Mouse (Mus musculus) erythroblast, embryonic 14.5 days (primary cell): ENCODE measurements at regions not wholly inside any gene's neighbourhood (a gene's known extent, or its start where the extent isn't known, plus 50 kb on each side); places are given as distances from the start of the nearest gene placed in this dataset.

ENCODE experiments used
- GATA1 ChIP-seq: IDR thresholded peaks from 2 replicates; pipeline ENCODE4 v1.6.1; 2012; ENCODE audit warnings: low read length, inconsistent platforms, mixed read lengths
- TAL1 ChIP-seq: IDR thresholded peaks from 3 replicates; pipeline ENCODE4 v1.6.1; 2012; ENCODE audit warnings: low read length, inconsistent platforms, mixed read lengths

DNA sequence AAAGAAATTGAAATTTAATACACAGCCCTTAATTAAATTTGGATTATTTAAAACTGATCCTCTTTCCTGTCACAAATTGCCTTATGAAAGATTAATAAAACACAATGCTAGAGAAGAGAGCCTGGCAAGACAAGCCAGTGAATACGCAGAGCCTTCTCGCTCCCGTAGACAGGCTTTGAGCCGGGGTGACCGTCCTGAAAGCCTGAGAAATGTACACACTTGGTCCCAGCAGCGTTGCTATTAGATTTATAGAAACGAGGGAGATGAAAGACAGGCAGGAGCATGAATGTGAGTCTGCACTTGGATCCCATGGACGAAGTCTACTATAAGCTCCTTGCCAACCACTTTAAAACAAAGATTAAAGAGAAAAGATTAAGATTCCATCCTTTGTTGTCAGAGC, 127.3 kb downstream of the 1190002N15Rik start:
- TF ChIP-seq TAL1 (no peak), GATA1 (no peak)
